Mouse (Mus musculus) forebrain, embryonic 14.5 days (tissue): ENCODE measurements at regions not wholly inside any gene's neighbourhood (a gene's known extent, or its start where the extent isn't known, plus 50 kb on each side); places are given as distances from the start of the nearest gene placed in this dataset.

ENCODE experiments used
- ATAC-seq: fragments of 200-750 bp; cut with Nextera tagmentation; 2 replicates; pipeline ENCODE4 v1.8.0; 2017; ENCODE audit warnings: mild to moderate bottlenecking, moderate library complexity
- DNase-seq: peaks from one replicate; pipeline ENCODE4 v3.0.0-alpha.2; 2015; ENCODE audit warnings: low spot score
- H3K27ac ChIP-seq: fragments of 300-500 bp; sonication (generic); 2 replicates; pipeline ENCODE4 v1.5.1; 2014; ENCODE audit warnings: low read depth, mild to moderate bottlenecking, control low read depth, low read length, moderate library complexity
- H3K27me3 ChIP-seq: fragments of 300-500 bp; sonication (generic); replicated peaks from 2 replicates; pipeline ENCODE4 v1.6.1; 2014; ENCODE audit warnings: low read length, control low read depth, mixed read lengths; ENCODE audit not compliant: control insufficient read depth, insufficient read depth
- H3K36me3 ChIP-seq: fragments of 300-500 bp; sonication (generic); 2 replicates; pipeline ENCODE4 v1.6.1; 2014; ENCODE audit warnings: low read length, control low read depth; ENCODE audit not compliant: control insufficient read depth, insufficient read depth
- H3K4me1 ChIP-seq: fragments of 300-500 bp; sonication (generic); 2 replicates; pipeline ENCODE4 v1.6.1; 2014; ENCODE audit warnings: antibody characterized with exemption, low read length, control low read depth; ENCODE audit not compliant: control insufficient read depth, insufficient read depth
- H3K4me2 ChIP-seq: fragments of 300-500 bp; sonication (generic); 2 replicates; pipeline ENCODE4 v1.6.1; 2014; ENCODE audit warnings: mild to moderate bottlenecking, control low read depth, low read length
- H3K4me3 ChIP-seq: fragments of 300-500 bp; sonication (generic); 2 replicates; pipeline ENCODE4 v1.5.1; 2014; ENCODE audit warnings: low read depth, low read length, control low read depth
- H3K9ac ChIP-seq: fragments of 300-500 bp; sonication (generic); 2 replicates; pipeline ENCODE4 v1.6.1; 2014; ENCODE audit warnings: mild to moderate bottlenecking, low read length, control low read depth, moderate library complexity
- H3K9me3 ChIP-seq: fragments of 300-500 bp; sonication (generic); replicated peaks from 2 replicates; pipeline ENCODE4 v1.6.1; 2016; ENCODE audit warnings: low read length, control low read depth, mixed read lengths; ENCODE audit not compliant: control insufficient read depth
- WGBS: fragments of 180-500 bp; shearing (Covaris S2); extraction: QIAGEN DNeasy Blood & Tissue Kit; methylation state at CpG from one replicate; pipeline ENCODE4 v1.1.7; 2014; 5-methylcytosine and 5-hydroxymethylcytosine counted together

DNA sequence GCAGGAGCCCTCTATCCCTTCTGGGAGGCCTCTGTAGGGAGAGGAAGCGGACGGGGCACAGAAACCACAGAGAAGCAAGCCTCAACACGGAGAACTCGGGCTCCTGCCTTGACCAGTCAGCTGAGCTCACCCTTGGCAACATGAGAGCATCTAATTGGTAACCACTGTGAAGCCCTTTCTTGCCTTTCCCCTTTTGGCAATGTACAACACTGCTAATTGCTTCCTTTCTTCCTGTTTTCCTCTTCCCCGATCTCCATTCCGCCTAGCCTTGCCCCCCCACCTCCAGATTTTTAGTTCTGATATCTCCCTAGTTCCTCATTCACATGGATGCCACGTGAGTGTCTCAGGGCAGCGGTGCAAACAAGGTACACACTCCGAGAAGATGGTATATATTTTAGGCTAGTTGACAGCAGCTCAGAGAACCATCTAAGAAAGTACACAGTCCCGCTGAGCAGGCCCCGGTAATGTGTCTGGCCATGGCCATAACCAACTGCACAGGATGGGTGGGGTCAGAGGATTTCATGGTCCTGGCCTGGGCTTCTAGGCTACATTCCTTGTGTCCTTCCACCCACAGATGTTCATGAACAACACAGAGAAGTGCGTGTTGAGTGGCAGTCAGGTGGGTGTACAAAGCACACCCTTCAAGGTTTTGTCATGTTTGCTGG, 103.4 kb downstream of the Cxcl12 start:
- Histone ChIP-seq H3K9me3 (no peaks in the 10 kb centered on the region), H3K4me3 (no peak overlapping the region), H3K4me1 (no peaks in the 10 kb centered on the region), H3K36me3 (no peaks in the 10 kb centered on the region), H3K27me3 (no peaks in the 10 kb centered on the region), H3K27ac (no peak overlapping the region), H3K9ac (no peak overlapping the region), H3K4me2 (no peak overlapping the region)
- no peak for ATAC-seq
- peak; percentile 46 for DNase-seq
- WGBS, result 61% methylated on average over 12 of the region's 12 CpGs

DNA sequence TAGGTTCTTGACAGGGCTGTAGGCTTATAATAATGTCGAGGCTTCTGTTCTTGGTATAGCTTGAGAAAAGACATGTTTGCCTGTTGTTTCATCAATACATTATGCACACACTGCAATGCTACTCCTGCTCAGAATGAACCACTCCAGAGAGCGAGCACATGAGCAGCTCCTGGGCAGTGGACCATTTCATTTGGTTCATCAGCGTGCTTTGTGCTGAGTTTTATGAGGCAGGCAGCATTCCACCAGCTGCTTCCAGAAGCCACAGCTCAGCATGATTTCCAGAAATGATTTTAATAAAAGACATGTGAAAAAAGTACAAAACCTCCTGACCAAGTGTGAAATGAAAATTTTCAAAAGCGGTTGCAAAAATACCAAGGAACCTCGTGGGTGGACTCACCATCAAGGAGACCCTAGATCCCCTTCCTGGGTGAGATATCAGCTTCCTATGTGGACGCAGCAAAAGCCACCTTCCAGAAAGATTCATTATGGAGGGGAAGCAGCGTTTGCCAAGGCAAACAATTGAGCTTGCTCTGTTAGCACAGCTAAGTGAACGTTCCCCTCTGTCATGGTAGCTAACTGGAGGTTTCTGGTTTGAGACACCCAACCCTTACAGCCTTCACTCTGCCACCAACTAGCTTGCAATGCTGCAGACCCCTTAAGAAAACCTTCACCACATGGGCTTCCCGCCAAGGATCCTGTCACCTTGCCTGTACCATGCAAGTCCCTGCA, 104.1 kb downstream of the Cxcl12 start:
- Histone ChIP-seq H3K4me1 (no peaks in the 10 kb centered on the region), H3K9me3 (no peaks in the 10 kb centered on the region), H3K27me3 (no peaks in the 10 kb centered on the region), H3K36me3 (no peaks in the 10 kb centered on the region), H3K9ac (no peak overlapping the region), H3K27ac (no peak overlapping the region), H3K4me2 (no peak overlapping the region), H3K4me3 (no peak overlapping the region)
- ATAC-seq, result no peak
- WGBS, result 81% methylated on average over 9 of the region's 9 CpGs
- DNase-seq, result no peak

DNA sequence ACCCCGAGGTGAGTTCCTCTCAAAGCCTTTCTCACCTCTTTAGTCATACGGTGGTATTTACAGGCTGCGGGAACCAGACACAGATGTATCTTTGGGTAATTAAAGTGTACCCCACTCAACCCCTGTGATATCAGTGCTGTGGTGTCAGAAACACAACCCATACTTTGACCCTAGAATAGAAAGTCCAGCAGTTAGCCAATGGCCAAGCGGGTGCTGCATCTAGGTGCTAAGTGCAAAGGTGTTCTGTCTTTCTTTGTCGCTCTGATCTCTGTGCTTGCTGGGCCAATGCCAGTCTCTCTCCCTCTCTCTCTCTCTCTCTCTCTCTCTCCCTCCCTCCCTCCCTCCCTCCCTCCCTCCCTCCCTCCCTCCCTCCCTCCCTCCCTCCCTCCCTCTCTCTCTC, 107.6 kb downstream of the Cxcl12 start:
- ATAC-seq, result no peak
- no peak overlapping the region for H3K4me3 ChIP-seq
- H3K9me3 ChIP-seq, result no peaks in the 10 kb centered on the region
- H3K27ac ChIP-seq, result no peak overlapping the region
- H3K4me2 ChIP-seq, result no peak overlapping the region
- 0 out of 2 replicates have a peak, but pooled peaks cover 2% of the 10 kb centered on the region for H3K4me1 ChIP-seq
- WGBS, result 87% methylated on average over 5 of the region's 5 CpGs
- no peaks in the 10 kb centered on the region for H3K36me3 ChIP-seq
- no peak for DNase-seq
- H3K9ac ChIP-seq, result no peak overlapping the region
- no peaks in the 10 kb centered on the region for H3K27me3 ChIP-seq

DNA sequence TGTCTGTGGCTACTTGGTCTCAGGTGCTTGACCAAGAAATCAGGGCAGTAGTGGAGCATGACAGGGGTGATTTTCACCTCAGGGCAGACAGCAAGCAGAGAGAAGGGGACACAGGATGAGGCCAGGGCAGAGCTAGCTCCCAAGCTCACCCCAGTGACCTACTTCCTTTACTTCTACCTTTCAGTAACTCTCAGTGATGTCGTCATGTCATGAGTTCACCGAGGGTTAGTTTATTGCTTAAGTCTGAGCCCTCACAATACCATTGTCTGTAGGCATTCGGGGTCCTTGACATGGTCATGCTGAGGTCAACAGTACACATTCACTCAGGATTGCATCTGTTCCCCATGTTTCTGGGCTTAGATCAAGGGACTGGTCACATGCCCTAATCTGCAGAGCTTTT, 108.5 kb downstream of the Cxcl12 start:
- Histone ChIP-seq H3K27me3 (no peaks in the 10 kb centered on the region), H3K4me1 (0 out of 2 replicates have a peak, but pooled peaks cover 2% of the 10 kb centered on the region), H3K4me2 (no peak overlapping the region), H3K4me3 (no peak overlapping the region), H3K27ac (no peak overlapping the region), H3K9me3 (no peaks in the 10 kb centered on the region), H3K36me3 (no peaks in the 10 kb centered on the region), H3K9ac (no peak overlapping the region)
- 75% methylated on average over 3 of the region's 3 CpGs for WGBS
- no peak for DNase-seq
- no peak for ATAC-seq

DNA sequence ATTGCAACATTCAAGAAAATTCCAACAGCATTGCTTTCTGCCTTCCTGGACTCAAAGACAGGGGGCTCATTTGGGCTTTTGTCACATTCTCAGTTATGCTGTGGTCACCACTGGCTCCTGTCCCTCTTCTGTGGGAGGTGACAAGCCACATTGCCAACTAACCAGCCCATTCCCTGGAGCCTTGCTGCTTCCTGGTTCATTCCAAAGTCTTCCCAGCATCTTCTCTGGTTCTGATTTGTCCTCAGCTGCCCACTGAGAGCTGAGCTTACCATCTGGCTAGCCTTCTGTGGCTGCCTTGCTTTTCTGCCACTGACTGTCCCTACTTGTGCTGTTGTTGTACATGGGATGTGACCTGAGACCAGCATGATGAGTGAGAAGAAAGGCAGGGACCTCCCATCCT, 111.0 kb downstream of the Cxcl12 start:
- Histone ChIP-seq H3K27ac (no peak overlapping the region), H3K9ac (no peak overlapping the region), H3K4me1 (0 out of 2 replicates have a peak, but pooled peaks cover 2% of the 10 kb centered on the region), H3K4me3 (no peak overlapping the region), H3K9me3 (no peaks in the 10 kb centered on the region), H3K36me3 (no peaks in the 10 kb centered on the region), H3K27me3 (no peaks in the 10 kb centered on the region), H3K4me2 (no peak overlapping the region)
- DNase-seq (no peak), ATAC-seq (peak; percentile 10; the same call in 1 of the 2 replicates)

DNA sequence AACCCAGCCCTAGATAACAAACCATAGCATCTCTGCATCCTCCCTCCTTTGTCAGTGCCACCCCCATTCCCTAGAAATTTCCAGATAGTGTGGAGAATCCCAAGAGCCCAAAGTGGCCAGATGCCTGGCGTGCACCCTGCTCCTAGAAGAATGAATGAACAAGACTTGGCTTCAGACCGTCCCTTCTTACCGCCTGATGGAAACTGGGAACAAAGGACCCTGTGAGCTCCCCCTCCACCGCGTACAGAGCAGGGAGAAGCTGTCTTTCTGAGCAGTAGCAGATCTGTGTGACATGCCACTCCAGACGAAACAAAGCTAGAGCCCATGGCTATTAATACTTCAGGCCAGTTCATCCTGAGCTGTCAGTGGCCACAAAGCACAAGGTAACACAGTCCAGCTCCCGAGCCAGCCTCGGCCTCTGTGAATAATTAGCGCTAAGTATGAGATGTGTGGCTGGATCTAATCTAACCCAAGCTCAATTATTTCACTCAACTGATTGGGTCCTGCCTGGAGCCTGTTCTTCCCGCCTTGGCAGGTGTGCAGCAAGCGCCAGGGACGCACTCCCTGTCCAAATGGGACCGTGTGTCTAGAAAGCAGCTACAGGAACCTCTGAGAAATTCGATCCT, 111.6 kb downstream of the Cxcl12 start:
- DNase-seq (peak; percentile 39), ATAC-seq (peak; percentile 68)
- Histone ChIP-seq H3K9me3 (no peaks in the 10 kb centered on the region), H3K4me1 (0 out of 2 replicates have a peak, but pooled peaks cover 2% of the 10 kb centered on the region), H3K27ac (no peak overlapping the region), H3K9ac (no peak overlapping the region), H3K27me3 (no peaks in the 10 kb centered on the region), H3K36me3 (no peaks in the 10 kb centered on the region), H3K4me2 (no peak overlapping the region), H3K4me3 (no peak overlapping the region)
- WGBS, result 45% methylated on average over 14 of the region's 14 CpGs

DNA sequence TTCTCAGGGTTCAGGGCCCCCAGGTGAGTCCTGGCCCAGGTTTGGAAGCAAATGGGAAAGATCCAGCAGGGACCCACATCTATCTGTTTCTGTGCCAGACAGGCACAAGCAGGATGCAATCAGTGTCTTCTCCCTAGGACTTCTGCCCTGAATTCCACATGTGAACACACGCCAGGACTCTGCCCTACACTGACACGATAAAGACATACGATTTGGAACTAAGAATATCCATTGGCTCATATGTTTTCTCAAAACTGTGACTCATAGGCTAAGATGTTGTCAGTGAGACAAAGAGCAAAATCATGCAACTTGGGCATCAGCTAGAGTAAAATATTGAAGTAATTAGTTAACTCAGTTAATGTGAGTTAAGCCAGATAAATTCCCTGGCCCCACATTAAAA, 112.6 kb downstream of the Cxcl12 start:
- Histone ChIP-seq H3K36me3 (no peaks in the 10 kb centered on the region), H3K27ac (no peak overlapping the region), H3K4me2 (no peak overlapping the region), H3K9me3 (no peaks in the 10 kb centered on the region), H3K4me1 (0 out of 2 replicates have a peak, but pooled peaks cover 2% of the 10 kb centered on the region), H3K4me3 (no peak overlapping the region), H3K27me3 (no peaks in the 10 kb centered on the region), H3K9ac (no peak overlapping the region)
- ATAC-seq, result no peak
- 96% methylated on average over 3 of the region's 3 CpGs for WGBS
- no peak for DNase-seq

DNA sequence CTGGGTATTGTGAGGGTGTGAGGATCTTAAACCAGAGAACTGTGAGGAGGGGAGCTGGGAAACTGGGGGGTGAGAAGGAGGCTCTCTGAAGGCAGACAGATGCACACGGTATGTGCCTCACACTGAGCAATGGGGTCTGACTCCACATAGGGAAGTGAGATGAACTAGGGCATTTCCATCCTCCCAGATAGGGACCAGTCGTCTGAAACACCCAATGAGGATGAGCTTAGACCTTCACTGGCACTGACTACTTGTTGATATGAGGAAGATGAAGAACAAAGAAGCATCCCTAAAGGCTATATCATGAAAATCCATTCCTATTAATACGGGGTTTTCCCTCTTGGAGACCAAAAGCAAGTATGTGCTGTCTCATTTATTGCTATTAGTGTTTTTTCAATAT, 115.3 kb downstream of the Cxcl12 start:
- Histone ChIP-seq H3K4me2 (no peak overlapping the region), H3K9me3 (no peaks in the 10 kb centered on the region), H3K36me3 (no peaks in the 10 kb centered on the region), H3K27ac (no peak overlapping the region), H3K4me1 (0 out of 2 replicates have a peak, but pooled peaks cover 2% of the 10 kb centered on the region), H3K4me3 (no peak overlapping the region), H3K9ac (no peak overlapping the region), H3K27me3 (no peaks in the 10 kb centered on the region)
- no peak for ATAC-seq
- WGBS, result 78% methylated on average over 3 of the region's 3 CpGs
- DNase-seq, result no peak
